Mouse (Mus musculus): ENCODE measurements around the gene Lim2.

GRCm38 (mm10) chr7:43427406-43427805 lies at the start of gene Lim2:
- TF ChIP-seq CTCF (conservative IDR thresholded peaks at IDR 0.05; ENCODE audit: insufficient read depth, insufficient read length, low read depth, low read length): no peak
- TF ChIP-seq POLR2A (IDR thresholded peaks at IDR 0.05; ENCODE audit: low read depth, low read length): no peak

Data from kidney, adult 2 months (tissue).